Mouse (Mus musculus) kidney, adult 11 months (tissue): Measurements from ENCODE around the gene Mapre3.
"Not testable (repeated sequence)": the region's sequence is repeated elsewhere in the genome, so short reads cannot be mapped to it uniquely, and the experiment has no call there.

Source experiments
- DNase-seq: peaks from one replicate; pipeline ENCODE4 v3.0.0; 2022

Mapre3 gene

GRCm38 (mm10) chr5:30825166-30825565, 10.7 kb downstream of the Mapre3 start:
- DNase-seq = no peak

- DNase-seq = no peak
Measured at GRCm38 (mm10) chr5:30825821-30826220, 11.4 kb downstream of the Mapre3 start.

- DNase-seq = peak; percentile 53
Measured at GRCm38 (mm10) chr5:30833416-30833815, 19.0 kb downstream of the Mapre3 start.

GRCm38 (mm10) chr5:30839731-30840130, 25.3 kb downstream of the Mapre3 start:
- DNase-seq = peak; percentile 22

GRCm38 (mm10) chr5:30841896-30842295, 27.5 kb downstream of the Mapre3 start:
- no peak for DNase-seq

GRCm38 (mm10) chr5:30849891-30850555, 35.6 kb downstream of the Mapre3 start:
- DNase-seq = peak; percentile 78

GRCm38 (mm10) chr5:30850556-30850925, 36.1 kb downstream of the Mapre3 start:
- no peak for DNase-seq

- DNase-seq = no peak
Measured at GRCm38 (mm10) chr5:30853522-30853921, 39.1 kb downstream of the Mapre3 start.

GRCm38 (mm10) chr5:30855674-30856073, 41.2 kb downstream of the Mapre3 start:
- DNase-seq = peak; percentile 53

GRCm38 (mm10) chr5:30856124-30856523, 41.7 kb downstream of the Mapre3 start:
- no peak for DNase-seq

GRCm38 (mm10) chr5:30863852-30864251, 49.4 kb downstream of the Mapre3 start:
- DNase-seq = no peak

GRCm38 (mm10) chr5:30864322-30864721, 49.9 kb downstream of the Mapre3 start:
- DNase-seq = no peak

- DNase-seq = no peak
Measured at GRCm38 (mm10) chr5:30866871-30867270, 52.4 kb downstream of the Mapre3 start.

- DNase-seq = no peak
Measured at GRCm38 (mm10) chr5:30867712-30868111, 53.3 kb downstream of the Mapre3 start, which contains the start of gene Tmem214. Gene Tmem214 (plus strand): TSS chr5:30868012.

- DNase-seq = peak; percentile 21
Measured at GRCm38 (mm10) chr5:30868981-30869380, 54.5 kb downstream of the Mapre3 start.

- DNase-seq = peak; percentile 87
Measured at GRCm38 (mm10) chr5:30869405-30870130, 55.1 kb downstream of the Mapre3 start.

- no peak for DNase-seq
Measured at GRCm38 (mm10) chr5:30870131-30870406, 55.6 kb downstream of the Mapre3 start.

GRCm38 (mm10) chr5:30872574-30872973, 58.1 kb downstream of the Mapre3 start:
- no peak for DNase-seq

- DNase-seq = no peak
Measured at GRCm38 (mm10) chr5:30874365-30874764, 59.9 kb downstream of the Mapre3 start.

GRCm38 (mm10) chr5:30878616-30879015, 64.2 kb downstream of the Mapre3 start:
- no peak for DNase-seq

- DNase-seq = no peak
Measured at GRCm38 (mm10) chr5:30879347-30879943, 65.0 kb downstream of the Mapre3 start.

GRCm38 (mm10) chr5:30881839-30882238, 67.4 kb downstream of the Mapre3 start:
- DNase-seq = not testable (repeated sequence)

- DNase-seq = no peak
Measured at GRCm38 (mm10) chr5:30886209-30886608, 71.8 kb downstream of the Mapre3 start.

- DNase-seq = no peak
Measured at GRCm38 (mm10) chr5:30886731-30887130, 72.3 kb downstream of the Mapre3 start.
